Mouse (Mus musculus) adrenal gland, adult 2 months (tissue): ENCODE measurements at regions not wholly inside any gene's neighbourhood (a gene's known extent, or its start where the extent isn't known, plus 50 kb on each side); places are given as distances from the start of the nearest gene placed in this dataset.

Experiments
- DNase-seq: peaks from one replicate; pipeline ENCODE4 v3.0.0; 2021

DNA sequence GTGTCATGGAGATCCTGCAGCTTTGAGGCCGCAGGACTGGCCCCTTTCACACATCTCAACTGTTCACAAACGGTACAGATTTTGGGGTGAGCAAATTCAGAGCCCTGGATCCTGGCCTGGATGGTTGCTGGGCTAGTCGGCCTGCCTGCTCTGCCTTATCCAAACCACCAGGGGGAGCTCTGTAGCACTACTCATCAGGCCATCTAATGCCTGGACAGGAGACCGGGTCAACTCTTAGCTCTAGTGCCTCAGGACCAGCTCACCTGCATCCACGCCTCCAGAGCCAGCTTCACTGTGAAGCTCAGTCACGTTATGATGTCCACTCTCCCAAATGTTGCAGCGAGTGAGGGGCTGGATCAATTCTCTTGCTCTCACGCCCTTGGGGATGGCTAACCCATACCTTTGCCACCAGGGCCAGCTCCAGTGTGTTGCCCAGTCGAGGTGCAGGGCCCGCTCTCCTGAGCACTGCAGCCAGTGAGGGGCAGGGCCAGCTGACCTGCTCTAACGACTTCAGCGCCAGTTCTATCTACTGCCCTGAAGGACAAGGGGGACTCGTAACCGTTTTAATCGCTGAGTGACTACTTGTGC, 206.8 kb downstream of the Etnk1 start:
- DNase-seq: peak; percentile 54

DNA sequence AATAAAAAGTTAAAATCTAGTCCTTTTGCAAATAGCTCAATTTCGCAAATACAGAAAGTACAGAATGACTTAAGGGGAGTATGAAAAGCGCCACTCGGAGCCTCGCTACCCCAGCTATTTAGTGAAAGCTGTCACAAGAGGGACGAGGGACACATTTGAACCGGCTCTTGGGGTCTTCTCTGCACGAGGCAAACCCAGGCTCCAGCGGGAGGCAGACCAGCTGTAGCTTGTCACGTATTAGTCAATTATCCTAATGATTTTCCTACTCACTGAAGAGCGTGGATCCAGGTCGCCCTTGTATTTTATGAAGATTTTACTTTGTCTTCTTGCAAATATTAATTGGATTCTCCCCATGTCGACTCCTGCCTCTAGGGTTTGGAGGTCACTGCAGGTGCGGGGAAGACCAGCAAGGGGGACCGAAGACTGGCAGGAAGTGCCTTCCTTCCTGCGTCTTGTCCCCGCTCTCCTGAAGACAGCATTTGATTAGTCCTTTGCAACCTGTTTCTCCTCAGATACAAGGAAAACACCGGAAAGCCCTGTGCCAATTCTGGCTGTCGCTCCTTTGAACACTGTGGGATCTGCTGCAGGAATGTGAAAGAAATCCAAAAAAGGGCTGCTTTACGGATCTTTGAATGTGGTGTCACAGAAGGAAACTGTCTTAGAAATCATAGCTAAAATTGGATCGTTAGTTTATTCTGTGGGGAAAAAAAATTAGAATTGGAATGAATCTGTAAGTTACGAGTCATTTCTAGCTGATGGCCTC, 209.1 kb downstream of the Etnk1 start:
- DNase-seq: no peak

DNA sequence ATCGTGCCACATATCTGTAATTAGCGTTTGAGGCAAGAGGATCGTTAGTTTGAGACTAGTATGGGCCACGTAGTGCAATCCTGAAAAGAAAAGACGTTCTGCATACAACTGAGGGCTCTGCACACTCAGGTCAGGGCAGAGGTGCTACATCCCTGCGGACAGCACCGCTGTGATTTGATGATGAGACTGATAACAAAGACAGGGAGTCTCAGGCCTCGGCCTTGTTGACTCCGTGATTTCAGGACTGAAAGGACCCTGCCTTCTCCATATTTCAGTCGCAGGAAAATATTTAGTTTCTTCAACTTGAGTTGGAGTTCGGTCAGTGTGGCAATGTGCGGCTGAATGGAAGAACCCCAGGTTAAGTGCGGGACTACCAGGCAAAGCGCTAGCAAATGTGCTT, 210.1 kb downstream of the Etnk1 start:
- no peak for DNase-seq

- no peak for DNase-seq
These were observed 211.1 kb downstream of the Etnk1 start for GRCm38 (mm10) chr6:143378126-143378525.

DNA sequence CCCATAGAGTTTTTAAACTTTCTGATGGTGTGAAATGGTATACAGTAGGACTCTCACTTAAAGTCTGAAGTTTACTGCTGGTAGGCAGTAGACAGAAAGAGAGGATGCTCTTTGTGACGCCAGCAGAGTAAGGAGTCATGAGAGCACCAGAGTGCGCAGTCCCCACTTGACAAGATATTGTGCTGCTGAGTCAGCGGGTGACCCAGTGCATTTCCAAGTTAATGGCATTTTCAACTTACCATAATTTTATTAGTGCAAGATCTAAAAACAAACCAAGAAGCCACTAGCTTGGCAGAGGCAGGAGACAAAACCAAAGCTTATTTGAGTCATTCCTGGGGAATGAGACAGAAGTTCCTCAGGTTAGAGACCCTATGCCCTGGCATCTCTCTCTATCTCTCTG, 213.5 kb downstream of the Etnk1 start:
- DNase-seq: no peak

DNA sequence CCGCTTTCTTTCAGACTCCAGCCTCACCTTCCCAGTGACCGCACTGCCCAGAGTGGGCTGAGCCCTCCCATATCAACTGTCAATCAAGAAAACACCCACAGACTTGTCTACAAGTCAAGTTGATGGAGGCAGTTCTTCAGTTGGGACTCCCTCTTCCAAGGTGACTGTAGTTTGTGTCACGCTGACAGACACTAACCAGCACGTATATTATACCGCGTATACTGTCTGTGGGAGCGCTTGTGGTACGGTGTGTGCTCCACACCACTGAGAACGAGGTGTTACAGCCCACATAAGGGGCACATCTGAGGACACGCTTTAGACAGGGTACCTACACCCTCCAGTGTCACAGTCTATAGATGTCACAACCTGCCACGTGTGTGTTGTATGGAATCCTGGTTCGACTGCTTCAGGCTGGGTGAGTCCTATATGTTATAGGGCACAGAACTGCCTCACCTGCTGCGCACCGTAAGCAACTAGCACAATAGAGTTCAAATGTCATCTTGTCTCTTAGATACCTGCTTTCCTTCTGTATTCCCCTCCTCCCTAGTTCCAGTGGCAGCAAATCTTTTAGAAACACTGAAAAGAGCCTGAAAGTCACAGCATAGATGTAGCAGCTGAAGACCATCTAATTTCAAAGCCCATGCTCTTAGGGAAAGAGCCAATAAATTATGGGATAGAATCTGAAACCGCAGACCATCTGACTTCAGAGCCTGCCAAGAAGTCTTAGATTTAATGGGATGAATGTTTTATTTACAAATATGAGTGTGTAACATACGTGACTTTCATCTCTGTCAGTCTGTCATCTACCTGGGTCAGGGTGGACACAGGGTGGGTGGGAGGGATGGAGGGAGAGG, 219.8 kb downstream of the Etnk1 start:
- DNase-seq: no peak

GRCm38 (mm10) chr6:143393543-143394207, 226.7 kb downstream of the Etnk1 start:
- DNase-seq: no peak

GRCm38 (mm10) chr6:143394377-143394776, 227.4 kb downstream of the Etnk1 start:
- DNase-seq: no peak

- no peak for DNase-seq
These were observed 234.4 kb downstream of the Etnk1 start for GRCm38 (mm10) chr6:143401436-143401835.

- no peak for DNase-seq
These were observed 234.9 kb downstream of the Etnk1 start for GRCm38 (mm10) chr6:143401921-143402320.

DNA sequence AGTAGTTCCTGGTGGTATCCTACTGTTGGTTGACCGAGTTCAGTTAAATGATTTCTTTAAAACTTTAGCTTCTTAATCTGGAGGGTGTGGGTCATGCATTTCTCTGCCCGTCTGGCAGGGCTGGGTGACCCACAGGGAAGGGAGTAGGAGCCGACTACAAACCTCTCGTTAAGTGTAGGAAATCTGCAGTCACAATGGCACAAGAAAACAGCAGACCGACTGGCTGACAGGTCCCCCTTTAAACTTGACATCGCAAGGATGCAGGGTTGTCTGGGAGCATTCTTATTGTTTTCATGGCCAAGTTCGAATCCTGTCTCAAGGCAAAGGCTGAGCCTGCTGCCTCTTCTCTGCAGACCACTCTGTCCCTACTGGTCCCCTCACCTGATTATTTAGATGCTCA, 235.7 kb downstream of the Etnk1 start:
- DNase-seq: no peak

- no peak for DNase-seq
These were observed 237.5 kb downstream of the Etnk1 start for GRCm38 (mm10) chr6:143404521-143404920.

GRCm38 (mm10) chr6:143412056-143412455, 245.0 kb downstream of the Etnk1 start:
- DNase-seq: no peak

DNA sequence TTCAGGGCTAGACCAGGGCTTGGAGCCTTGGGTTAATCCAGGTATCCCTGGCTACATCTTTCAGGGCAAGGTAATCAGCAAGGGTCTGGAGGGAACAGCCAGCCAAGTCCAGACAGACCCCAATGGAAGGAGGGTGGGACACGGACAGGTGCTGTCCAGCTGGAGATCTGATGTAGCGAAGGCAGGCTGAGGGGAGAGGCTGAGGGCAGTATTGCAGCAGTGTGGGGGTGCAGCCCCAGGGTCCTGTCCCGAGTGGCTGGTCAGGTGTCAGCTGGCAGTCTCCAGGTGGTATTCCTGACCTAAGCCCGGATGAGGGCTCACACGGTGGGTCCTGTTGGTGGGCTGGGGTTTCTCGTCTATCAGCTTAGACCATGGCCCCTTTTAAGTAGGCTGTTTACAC, 245.7 kb downstream of the Etnk1 start:
- no peak for DNase-seq

- DNase-seq: no peak
These were observed 247.8 kb downstream of the Etnk1 start for GRCm38 (mm10) chr6:143414590-143415382.

GRCm38 (mm10) chr6:143415383-143415778, 248.4 kb downstream of the Etnk1 start:
- DNase-seq: no peak

DNA sequence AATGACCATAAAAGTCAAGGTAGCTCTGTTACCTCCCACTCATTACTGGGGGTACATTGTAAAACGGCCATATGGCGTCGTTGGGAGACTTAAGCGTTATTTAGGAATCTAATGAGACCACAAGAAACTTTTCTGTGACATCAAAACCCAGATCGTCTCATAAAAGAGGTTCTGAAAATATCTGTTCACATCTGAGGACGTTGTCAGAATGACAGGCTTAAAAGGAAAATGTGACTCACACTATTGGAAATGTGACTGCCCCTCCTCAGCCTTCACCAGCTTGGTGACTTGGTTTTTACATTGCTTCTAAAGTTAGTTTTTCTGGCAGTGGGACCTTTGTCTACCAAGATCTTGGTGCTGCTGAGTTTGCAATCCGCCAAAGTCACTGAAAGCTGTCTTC, 252.9 kb downstream of the Etnk1 start:
- no peak for DNase-seq

GRCm38 (mm10) chr6:143423026-143423425, 256.0 kb downstream of the Etnk1 start:
- no peak for DNase-seq

DNA sequence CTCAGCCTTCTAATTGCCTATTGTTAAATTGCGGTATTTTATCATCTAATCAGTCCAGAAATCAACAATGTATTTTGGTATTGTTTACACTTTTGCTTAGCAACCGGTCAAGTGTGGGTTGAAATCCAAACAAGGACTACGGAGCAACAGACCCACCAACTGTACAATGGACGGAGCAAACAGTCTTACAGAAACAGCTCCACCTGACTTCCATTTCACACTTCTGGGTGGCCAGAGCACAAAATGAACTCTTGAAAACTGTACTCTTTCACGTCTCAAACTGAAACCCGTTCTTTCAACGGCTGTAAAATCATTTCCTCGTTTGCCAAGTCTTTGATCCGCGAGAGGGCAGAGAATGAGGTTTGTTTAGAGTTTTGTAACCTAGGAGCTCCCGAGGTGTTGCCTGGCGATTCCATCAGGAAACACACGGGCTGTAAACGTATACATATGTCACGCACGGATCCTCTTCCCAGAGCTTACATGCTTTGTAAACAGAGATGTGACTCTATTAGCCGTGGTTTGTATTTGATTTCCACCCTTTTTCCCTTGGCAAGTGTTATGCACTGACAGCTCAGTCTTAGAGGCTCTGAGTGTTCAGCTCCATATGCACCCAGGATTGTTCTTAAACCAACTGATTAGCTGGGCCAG, 258.3 kb downstream of the Etnk1 start:
- no peak for DNase-seq

DNA sequence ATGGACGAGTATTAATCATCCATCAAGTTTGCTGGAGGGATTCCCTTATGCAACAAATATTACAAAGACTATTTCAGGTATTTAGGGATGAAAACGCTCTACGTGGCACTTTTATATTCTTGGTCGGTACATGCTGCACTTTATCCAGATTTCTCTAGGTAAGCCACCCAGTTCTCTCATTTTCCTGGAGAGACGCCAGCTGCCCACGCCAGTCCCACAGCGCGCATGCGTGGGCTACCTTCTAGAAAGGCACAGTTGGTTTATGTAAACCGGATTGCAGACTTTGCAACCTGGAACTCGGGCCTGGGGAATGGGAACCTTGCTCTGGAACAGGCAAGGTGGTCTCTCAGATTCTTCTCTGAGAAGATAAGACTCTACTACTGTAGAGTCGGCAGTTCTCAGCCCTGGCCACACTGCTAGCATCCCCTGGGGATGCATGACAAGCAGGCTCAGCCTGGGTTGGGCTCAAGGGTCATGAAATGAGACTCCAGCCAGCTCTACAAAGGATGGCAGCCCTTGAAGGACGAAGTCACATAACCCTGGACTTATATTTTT, 265.0 kb downstream of the Etnk1 start:
- DNase-seq: no peak
